9 mouse cellular contexts compared by ENCODE assay signal in genomic region chr5:125102907-125103306, GRCm38 (mm10).
DNase-seq lines count a peak whose midpoint lies in the region; ATAC-seq lines count a peak whose summit lies in the region.
"Had no signal": no experiment of that assay in that cellular context is flagged by ENCODE, and none has a peak within 500 bp of the region (broad histone marks: within the 10 kb centered on the region; RNA-seq: fewer than 3 reads in every experiment).

No protein-coding gene starts in this region.

- no peak overlapping the region for H3K4me3 ChIP-seq in heart, embryonic 16.5 days (ENCODE audit: low read length)
- no peak overlapping the region for H3K4me3 ChIP-seq in limb, embryonic 15.5 days
- H3K4me3 ChIP-seq: liver, embryonic 13.5 days had no signal

- peaks cover 19% of the 10 kb centered on the region for H3K36me3 ChIP-seq in heart, embryonic 16.5 days (ENCODE audit: control insufficient read depth, insufficient read depth)
- peaks cover 86% of the 10 kb centered on the region for H3K36me3 ChIP-seq in limb, embryonic 15.5 days

- H3K9ac ChIP-seq in heart, embryonic 16.5 days (ENCODE audit: low read length) = no peak overlapping the region
- H3K9ac ChIP-seq in limb, embryonic 15.5 days = no peak overlapping the region
- H3K9ac ChIP-seq: liver, embryonic 13.5 days had no signal

- no peak for DNase-seq in heart, adult 11 months
- DNase-seq in testis, postnatal 10 days (ENCODE audit: low spot score) = peak; percentile 66
- DNase-seq in testis, postnatal 14 days (ENCODE audit: low spot score) = no peak
- DNase-seq in thymus, postnatal 14 days = no peak
- no peak for DNase-seq in adrenal gland, postnatal 14 days
- DNase-seq: liver, embryonic 13.5 days had no signal

- H3K27ac ChIP-seq in heart, embryonic 16.5 days (ENCODE audit: low read length) = 0 out of 2 replicates have a peak overlapping the region, but pooled peaks have one; percentile 15
- peak overlapping the region; percentile 76 for H3K27ac ChIP-seq in limb, embryonic 15.5 days
- H3K27ac ChIP-seq: liver, embryonic 13.5 days had no signal

- ATAC-seq in heart, embryonic 16.5 days (replicated peaks; ENCODE audit: extremely low read depth, insufficient read depth, low FRiP score) = no peak
- ATAC-seq in limb, embryonic 15.5 days (ENCODE audit: insufficient number of reproducible peaks, low FRiP score, low TSS enrichment, low read depth) = 0 out of 2 replicates have a peak, but pooled peaks have one; percentile 0
- ATAC-seq in monocyte, adult 5-6 weeks (replicated peaks; ENCODE audit: insufficient number of reproducible peaks, low FRiP score, low TSS enrichment, poor library complexity, severe bottlenecking) = no peak

- H3K27me3 ChIP-seq in heart, embryonic 16.5 days (ENCODE audit: control insufficient read depth, insufficient read depth, low read length) = no peaks in the 10 kb centered on the region
- H3K27me3 ChIP-seq in limb, embryonic 15.5 days = no peaks in the 10 kb centered on the region
- H3K27me3 ChIP-seq: liver, embryonic 13.5 days had no signal

- peaks cover 28% of the 10 kb centered on the region for H3K4me1 ChIP-seq in heart, embryonic 16.5 days (ENCODE audit: control insufficient read depth, insufficient read depth, low read length)
- H3K4me1 ChIP-seq in limb, embryonic 15.5 days = peaks cover 49% of the 10 kb centered on the region

- no peak overlapping the region for H3K4me2 ChIP-seq in heart, embryonic 16.5 days (ENCODE audit: low read depth, low read length)
- no peak overlapping the region for H3K4me2 ChIP-seq in limb, embryonic 15.5 days
- H3K4me2 ChIP-seq: liver, embryonic 13.5 days had no signal

- H3K9me3 ChIP-seq in heart, embryonic 16.5 days (replicated peaks; ENCODE audit: control insufficient read depth, low read length) = peaks cover 3% of the 10 kb centered on the region; the same call in 1 of the 2 replicates
- no peaks in the 10 kb centered on the region for H3K9me3 ChIP-seq in limb, embryonic 15.5 days

- WGBS in heart, embryonic 16.5 days = 36% methylated on average over 7 of the region's 7 CpGs
- WGBS in limb, embryonic 15.5 days = 36% methylated on average over 7 of the region's 7 CpGs
